Mouse (Mus musculus) lung, postnatal 10 days (tissue): ENCODE results near the gene Ppp1r9b.
A peak's percentile ranks its signal among the peaks of the same experiment; 100 is the strongest.
"Not testable (repeated sequence)": the region's sequence is repeated elsewhere in the genome, so short reads cannot be mapped to it uniquely, and the experiment has no call there.

Experiments
- DNase-seq: peaks from one replicate; pipeline ENCODE4 v3.0.0; 2021

Ppp1r9b gene

GRCm38 (mm10) chr11:95000128-95000527 is 9.3 kb downstream of the Ppp1r9b start:
- DNase-seq, result no peak

GRCm38 (mm10) chr11:95000548-95000947 is 9.7 kb downstream of the Ppp1r9b start:
- peak; percentile 86 for DNase-seq

DNA sequence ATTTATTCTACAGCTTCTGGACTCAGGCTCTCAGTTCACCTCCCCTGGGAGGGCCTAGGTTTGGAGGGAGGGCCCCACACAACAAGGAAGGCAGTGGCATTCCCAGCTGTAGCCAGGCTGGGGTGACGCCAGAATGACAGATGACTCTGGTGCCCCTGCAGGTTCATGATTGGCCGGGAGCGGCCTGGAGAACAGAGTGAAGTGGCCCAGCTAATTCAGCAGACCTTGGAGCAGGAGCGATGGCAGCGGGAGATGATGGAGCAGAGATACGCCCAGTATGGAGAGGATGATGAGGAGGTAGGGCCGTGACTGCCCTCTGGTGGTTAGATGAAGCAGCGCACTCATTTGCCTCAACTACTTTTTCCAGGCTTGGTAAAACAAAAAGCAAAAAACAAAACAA is 10.2 kb downstream of the Ppp1r9b start:
- DNase-seq, result peak; percentile 83

- DNase-seq, result no peak
Observed at GRCm38 (mm10) chr11:95001584-95002347, 10.9 kb downstream of the Ppp1r9b start.

- no peak for DNase-seq
Observed at GRCm38 (mm10) chr11:95002705-95003104, 11.9 kb downstream of the Ppp1r9b start.

GRCm38 (mm10) chr11:95004136-95004936 is 13.5 kb downstream of the Ppp1r9b start:
- no peak for DNase-seq

GRCm38 (mm10) chr11:95004937-95005198 is 14.0 kb downstream of the Ppp1r9b start:
- DNase-seq, result no peak

GRCm38 (mm10) chr11:95006038-95006437 is 15.2 kb downstream of the Ppp1r9b start:
- DNase-seq, result no peak

DNA sequence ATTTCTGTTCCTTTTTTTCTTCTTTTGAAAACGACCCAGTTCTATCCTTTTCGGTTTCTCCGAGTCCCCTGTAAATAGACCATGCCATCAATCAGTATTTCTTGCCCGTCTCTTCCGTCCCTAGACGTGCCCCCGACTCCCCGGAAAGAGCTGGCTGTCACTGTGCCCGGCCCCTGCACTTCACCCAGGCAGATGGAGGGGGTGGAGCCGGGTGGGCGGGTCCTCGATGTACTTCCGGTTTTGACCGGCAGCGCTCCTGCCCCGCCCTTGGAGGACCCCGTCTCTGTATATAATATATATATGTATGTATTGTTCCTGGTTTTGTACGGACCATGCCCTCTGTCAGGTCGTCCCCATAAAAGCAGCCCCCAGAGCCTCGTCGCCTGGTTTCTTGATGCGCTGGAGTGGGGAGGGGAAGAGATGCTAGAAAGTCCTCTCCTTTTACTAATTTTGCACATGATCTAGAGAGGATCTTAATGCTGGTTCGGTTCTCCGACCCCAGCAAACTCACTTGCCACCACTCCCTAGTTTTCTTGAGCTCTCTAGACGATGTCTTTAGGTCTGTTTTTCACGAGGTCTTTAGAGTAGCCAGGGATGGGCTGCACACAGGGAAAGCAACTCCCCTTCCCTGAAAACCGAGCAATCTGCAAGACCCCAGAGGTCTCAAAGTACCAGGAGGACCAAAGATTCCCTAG is 15.8 kb downstream of the Ppp1r9b start:
- DNase-seq, result peak; percentile 91

- DNase-seq, result no peak
Observed at GRCm38 (mm10) chr11:95007418-95007817, 16.6 kb downstream of the Ppp1r9b start.

- peak; percentile 84 for DNase-seq
Observed at GRCm38 (mm10) chr11:95008661-95009628, 18.1 kb downstream of the Ppp1r9b start.

DNA sequence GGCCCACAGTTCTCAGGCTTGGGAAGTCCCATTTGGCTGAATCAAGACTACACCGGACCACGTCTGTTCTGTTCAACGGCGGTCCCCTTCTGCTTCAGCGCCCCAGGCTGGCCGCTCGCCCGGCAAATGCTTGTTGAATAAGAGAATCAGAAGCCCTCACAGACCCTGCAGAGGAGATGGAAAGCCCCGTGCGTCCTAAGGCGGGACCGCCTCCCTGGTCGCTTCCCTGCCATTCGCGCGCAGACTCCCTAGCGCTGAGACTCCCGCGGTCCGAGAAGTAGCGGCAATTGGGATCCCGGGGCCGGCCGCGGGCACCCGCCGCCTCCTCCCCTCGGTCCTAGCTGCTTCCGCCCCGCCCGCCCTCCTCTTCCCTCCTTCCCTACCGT is 18.8 kb downstream of the Ppp1r9b start, which contains the start of gene Samd14:
TSS of gene Samd14 (plus strand) at position 251 of the 386 bp plus-strand sequence.
- peak; percentile 87 for DNase-seq

DNA sequence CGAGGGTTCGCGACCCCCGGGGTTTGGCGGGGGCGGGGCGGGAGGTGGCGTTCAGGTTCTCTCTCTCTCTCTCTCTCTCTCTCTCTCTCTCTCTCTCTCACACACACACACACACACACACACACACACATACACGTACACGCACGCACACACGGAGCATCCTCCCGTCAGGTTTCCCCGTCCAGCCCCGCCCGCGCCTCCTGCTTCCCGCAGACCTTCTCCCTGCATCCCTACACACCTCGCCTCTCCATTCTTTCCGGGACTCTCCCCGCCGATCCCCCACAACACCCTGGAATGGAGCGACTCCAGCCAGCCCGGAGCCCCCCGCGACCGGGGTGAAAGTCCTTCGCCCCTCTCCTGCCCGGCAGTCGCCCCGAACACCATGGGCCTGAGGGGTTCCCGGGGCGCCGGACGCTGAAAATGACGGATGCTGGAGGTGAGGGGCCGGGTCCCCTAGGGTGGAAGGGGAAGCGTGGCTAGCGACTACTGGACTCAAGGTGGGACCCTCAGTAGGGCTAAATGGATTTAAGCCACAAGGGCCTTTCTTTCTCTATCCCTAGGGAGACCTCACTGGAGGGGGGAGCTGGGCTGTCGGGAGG is 19.4 kb downstream of the Ppp1r9b start:
- DNase-seq, result peak; percentile 45

- DNase-seq, result not testable (repeated sequence)
Observed at GRCm38 (mm10) chr11:95010841-95011403, 20.1 kb downstream of the Ppp1r9b start.

DNA sequence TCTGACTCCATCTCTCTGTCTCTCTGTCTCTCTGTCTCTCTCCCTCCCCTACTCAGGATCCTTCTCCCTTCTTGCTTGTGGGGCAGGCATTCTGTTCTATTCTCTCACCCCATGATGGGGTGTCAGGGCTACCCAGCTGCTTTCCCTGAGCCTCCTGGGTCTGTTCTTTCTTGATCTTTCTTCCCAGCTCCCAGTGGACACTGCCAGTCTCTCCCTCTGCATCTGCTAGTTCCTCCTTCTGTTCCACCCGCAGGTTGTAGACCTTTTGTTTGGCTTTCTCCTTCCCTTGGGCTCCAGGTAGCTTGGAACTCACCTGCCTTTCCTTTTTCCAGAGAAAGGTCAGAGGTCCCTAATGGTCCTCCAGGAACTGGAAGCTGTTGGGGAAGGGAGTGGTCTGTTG is 20.6 kb downstream of the Ppp1r9b start:
- DNase-seq, result no peak

DNA sequence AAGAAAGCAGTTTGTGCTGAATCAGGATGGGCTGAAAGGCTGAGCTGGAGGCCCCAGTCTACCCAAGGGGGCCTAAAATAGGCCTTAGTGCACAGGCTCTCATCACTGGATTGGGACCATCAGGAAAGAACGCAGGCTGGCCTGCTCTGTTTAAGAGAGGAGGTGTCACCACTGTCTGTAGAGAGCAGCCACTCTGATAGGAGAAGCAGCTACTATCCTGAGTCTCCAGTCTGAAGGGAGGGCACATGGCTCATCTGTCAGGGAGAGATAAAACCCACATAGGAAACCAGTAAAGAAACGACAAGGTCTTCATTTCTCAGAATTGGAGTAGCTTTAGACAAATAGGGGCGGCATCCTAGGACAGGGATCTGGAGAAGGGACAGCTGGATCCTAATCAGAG is 21.2 kb downstream of the Ppp1r9b start:
- no peak for DNase-seq

GRCm38 (mm10) chr11:95012487-95012886 is 21.7 kb downstream of the Ppp1r9b start:
- no peak for DNase-seq

GRCm38 (mm10) chr11:95015484-95015883 is 24.6 kb downstream of the Ppp1r9b start:
- DNase-seq, result no peak

DNA sequence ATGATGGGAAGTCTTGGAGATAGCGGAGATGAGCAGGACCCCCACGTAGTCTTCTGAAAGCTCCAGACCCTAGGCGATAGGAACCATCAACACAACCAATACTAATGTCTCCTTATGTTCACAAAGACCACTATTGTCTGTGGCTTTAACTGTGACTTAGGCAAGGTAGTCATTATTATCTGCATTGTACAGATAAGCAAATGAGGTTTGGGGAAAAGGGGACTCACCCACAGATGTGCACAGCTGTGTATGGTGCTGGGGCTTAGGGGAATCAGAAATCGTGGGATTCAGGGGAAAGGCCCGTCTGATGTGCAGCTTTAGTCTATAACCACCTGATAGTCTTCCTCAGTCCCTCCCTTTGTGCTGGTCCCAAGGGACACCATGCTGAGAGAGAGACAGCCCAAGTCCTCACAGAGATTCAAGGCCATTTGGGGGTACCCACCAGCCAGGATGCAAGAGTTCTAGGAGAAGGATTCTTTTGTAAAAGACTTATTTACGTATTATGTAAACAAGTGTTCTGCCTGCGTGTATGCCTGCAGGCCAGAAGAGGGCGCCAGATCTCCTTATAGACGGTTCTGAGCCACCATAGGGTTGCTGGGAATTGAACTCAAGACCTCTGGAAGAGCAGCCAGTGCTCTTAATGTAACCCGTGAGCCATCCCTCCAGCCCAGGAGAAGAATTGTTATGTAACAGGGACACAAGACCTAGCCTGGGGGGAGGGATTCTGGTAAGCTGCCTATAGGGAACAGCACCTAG is 31.6 kb downstream of the Ppp1r9b start:
- no peak for DNase-seq

GRCm38 (mm10) chr11:95023481-95023880 is 32.6 kb downstream of the Ppp1r9b start:
- DNase-seq, result no peak
